Mouse (Mus musculus): ENCODE results near the gene Olfr449.

Gene Olfr449

DNA sequence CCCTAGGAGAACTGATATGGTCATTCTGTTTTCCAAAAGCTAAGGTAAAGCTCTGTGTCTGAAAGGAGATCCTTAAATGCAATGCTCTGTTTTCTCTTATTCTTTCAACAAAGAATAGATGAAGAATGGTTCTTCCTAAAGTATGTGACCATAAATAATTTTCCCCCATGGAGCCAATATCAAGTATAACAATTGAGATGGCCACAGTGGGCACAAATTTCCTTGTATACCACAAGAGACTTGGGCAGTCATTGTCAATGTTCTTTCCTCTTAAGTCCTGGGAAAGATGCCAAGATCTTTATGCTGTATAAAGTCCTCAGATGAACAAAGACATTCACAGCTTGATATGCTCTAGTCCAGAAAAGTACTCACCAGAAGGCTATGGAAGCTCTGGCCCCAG, at the start of gene Olfr449:
Olfr449 (plus strand) TSS at position 301 of the 400 bp plus-strand sequence.
- no peak for DNase-seq (ENCODE audit: low spot score)

DNA sequence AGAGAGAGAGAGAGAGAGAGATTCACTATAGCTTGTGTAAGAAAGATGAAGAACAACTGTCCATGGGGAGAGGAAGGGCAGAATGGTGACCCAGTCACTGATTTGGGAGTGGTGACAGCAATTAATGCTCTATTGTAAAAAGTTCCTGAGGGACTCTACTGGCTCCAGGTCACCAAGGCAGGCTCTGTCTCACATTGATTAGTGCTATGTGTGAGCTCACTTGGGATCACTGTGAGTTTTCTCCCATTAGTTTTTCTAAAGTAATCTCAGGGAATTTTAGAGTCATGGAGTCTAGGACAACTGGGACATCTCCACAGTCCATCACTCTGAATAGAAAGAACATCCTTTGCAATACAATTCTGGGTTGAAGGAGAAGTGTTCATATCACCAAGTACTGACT, 49.4 kb upstream of the Olfr449 start, which contains the start of gene Olfr452:
Olfr452 (plus strand) TSS at position 301 of the 400 bp plus-strand sequence.
- DNase-seq (ENCODE audit: low spot score): no peak

DNA sequence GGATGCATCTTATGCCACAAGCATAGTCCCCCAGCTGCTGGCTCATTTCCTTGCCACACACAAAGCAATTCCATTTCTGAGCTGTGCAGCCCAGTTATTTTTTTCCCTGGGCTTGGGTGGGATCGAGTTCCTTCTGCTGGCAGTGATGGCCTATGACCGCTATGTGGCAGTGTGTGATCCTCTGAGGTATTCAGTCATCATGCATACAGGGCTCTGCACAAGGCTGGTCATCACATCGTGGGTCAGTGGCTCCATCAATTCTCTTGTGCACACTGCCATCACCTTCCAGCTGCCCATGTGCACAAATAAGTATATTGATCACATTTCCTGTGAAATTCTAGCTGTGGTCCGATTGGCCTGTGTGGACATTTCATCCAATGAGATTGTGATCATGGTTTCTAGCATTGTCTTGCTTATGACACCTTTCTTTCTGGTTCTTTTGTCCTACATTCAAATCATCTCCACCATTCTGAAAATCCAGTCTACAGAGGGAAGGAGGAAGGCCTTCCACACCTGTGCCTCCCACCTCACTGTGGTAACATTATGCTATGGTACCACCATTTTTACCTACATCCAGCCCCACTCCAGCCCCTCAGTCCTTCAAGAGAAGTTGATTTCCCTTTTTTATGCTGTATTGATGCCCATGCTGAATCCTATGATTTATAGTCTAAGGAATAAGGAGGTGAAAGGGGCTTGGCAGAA, 43.8 kb upstream of the Olfr449 start:
- no peak for DNase-seq (ENCODE audit: low spot score)

DNA sequence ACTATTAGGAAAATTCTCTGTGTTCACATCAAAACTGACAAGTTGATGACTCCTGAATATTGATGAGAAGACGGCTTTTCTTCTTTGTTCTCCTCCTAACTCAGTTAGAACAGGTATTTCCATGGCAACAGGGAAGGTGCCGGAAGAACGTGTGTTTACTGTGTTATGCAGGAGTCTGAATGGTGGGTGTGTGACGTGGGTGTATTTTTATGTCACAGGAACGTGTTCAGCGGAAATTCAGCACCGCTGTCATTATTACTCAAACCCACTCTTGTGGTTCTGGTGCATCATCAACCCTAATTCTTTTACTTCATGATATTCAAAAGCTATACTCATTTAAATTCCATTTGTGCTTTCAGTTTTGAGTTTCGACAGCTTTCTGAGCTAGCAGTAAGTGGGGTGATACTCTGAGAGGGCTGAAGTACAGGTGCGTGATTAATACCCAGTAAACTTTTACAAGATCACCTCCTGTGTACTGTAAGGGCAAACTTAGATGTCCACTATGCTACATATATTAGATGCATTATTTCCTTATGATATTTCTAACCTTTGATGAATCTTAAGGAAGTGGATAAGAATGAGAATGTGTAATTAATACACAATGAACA, 43.1 kb upstream of the Olfr449 start:
- DNase-seq (ENCODE audit: low spot score): no peak

DNA sequence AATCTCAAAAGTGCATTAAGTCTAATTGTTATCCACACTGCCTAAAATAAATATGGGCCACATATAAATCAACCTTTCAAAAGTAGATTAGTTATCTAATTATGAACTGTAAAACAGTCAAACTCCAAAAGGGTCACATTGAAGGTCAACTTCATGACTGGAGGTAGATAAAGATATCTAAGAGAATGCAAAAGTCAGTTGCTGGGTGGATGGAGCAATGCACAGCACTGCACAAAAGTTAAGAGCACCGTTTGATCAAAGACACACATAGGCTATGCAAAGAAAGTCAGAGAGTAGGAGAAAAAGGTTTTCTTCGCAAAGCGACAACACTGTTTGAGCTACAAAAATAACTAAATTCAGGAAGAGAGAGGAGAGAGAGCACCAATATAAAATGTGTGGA, 39.2 kb upstream of the Olfr449 start:
- no peak for DNase-seq (ENCODE audit: low spot score)

DNA sequence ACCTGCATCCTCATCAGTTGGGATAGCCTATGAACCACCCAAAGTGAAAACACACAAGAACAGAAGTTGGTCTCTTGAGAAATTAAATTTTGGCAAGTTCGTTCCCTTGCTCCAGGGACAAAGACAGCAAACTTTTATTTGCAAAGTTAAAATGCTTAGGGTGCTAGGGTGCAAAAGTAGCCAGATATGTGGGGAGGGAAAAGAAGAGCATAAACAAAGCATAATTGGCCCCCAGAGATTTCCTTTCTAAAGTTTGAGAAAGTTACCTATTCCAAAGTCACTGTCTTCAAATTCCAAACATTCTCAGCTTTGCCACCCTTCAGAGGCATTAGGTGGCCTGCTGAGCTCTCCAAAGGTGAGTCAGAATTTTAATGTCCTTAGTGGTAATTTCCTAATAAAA, 22.5 kb upstream of the Olfr449 start, which contains the start of gene Olfr450:
Olfr450 (plus strand) TSS at position 301 of the 400 bp plus-strand sequence.
- DNase-seq (ENCODE audit: low spot score): no peak

DNA sequence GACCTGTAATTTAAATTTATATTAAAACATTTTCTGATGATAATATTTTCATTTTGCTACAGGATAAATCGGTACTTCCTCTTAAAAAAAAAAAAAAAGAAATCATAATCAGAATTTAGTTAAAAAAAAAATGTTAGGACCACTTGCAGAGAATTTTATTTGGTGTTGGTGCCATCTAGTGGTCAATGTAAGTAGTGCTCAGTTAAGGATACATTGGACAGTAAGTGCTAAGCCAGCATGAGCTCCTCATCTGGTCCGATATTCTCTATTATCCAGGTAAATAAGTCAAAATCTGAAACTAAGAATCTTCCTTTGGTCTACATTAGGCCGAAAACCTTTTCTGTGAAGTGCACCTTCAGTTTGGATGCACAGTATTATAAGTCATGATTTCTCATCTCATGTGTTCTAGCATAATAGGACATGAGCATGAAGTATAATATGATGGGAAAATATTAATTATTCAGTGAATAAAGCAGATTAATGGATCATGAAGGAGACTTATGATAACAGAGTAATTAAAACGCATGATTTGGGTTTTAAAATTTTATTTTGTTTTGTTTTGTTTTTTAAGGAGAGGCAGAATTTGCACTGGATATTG, 26.1 kb downstream of the Olfr449 start:
- DNase-seq (ENCODE audit: low spot score): no peak

DNA sequence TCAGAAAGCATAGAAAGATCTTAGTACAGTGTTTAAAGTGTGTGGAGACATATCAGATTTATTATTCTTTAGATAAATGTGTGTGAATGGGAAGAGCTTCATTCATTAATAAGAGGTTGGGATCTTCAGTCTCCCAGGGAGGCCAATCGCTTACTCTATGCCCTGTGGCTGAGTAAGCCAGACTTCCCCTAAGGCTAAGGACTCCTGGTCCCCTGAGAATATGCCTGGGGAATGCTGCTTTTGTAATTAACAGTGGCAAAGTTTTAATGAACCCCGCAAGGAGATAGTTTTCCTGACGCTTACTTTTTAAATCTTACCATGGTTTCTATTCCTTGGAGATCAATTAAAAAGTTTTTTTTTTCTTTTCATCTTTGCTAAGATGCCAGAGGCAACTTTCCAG, 35.5 kb downstream of the Olfr449 start:
- no peak for DNase-seq (ENCODE audit: low spot score)

DNA sequence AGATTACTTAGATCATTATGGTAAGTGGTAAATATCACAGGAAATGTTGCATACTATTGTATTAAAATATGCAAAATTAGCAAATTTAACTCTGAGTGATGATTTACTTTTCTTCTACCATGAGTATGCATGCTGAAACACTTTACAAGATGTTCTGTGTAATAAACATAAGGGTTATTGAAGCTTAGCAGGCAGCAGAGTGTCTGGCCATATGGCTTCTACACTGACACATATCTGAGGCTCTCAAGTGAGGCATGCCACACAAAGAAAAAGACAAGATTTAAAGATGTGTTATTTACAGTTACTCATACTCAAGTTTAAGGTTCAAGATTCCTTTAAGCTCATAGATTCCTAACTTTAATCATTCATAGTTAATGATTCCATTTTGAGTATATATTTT, 42.1 kb downstream of the Olfr449 start:
- no peak for DNase-seq (ENCODE audit: low spot score)

Measured in ovary, adult 18-20 months (tissue).